Mouse (Mus musculus) cortical plate, adult 2 months (tissue): Measurements from ENCODE around the gene Mthfs. TPM values are rescaled to one million over a fixed set of nuclear protein-coding genes. Genes with fewer than 3 reads are reported as not detected.

Source experiments
- H3K27ac ChIP-seq: fragments of 200-500 bp; 2 replicates; pipeline ENCODE4 v1.5.1; 2012; ENCODE audit warnings: low read length, control low read depth, inconsistent platforms; ENCODE audit not compliant: insufficient read depth
- H3K4me1 ChIP-seq: fragments of 200-500 bp; 2 replicates; pipeline ENCODE4 v1.6.1; 2011; ENCODE audit warnings: low read length; ENCODE audit not compliant: control insufficient read depth, insufficient read depth
- H3K4me3 ChIP-seq: fragments of 200-500 bp; 2 replicates; pipeline ENCODE4 v1.5.1; 2011; ENCODE audit warnings: mild to moderate bottlenecking, low read length, control low read depth; ENCODE audit not compliant: insufficient read depth
- CTCF ChIP-seq: fragments of 200-500 bp; IDR thresholded peaks from 2 replicates; pipeline ENCODE4 v1.5.1; 2011; ENCODE audit warnings: mild to moderate bottlenecking, control low read depth, low read length; ENCODE audit not compliant: insufficient read depth; ENCODE audit errors: extremely low read depth
- POLR2A ChIP-seq: fragments of 200-500 bp; IDR thresholded peaks from 2 replicates; pipeline ENCODE4 v1.6.1; 2011; ENCODE audit warnings: mild to moderate bottlenecking, low read length, control low read depth; ENCODE audit not compliant: insufficient read depth; ENCODE audit errors: extremely low read depth
- polyA plus RNA-seq: library from polyadenylated mRNA; depleted of rRNA; stranded (reverse); fragments of >200 nt; gene quantifications from 2 replicates; pipeline ENCODE4 v1.2.3, GENCODE M21; 2012

Gene Mthfs
- polyA plus RNA-seq, 1 experiment: 14.3 TPM

GRCm38 (mm10) chr9:89267093-89267492, 56.6 kb downstream of the Mthfs start:
- no peak overlapping the region for H3K4me3 ChIP-seq
- no peaks in the 10 kb centered on the region for H3K4me1 ChIP-seq
- TF ChIP-seq CTCF (no peak), POLR2A (no peak)
- no peak overlapping the region for H3K27ac ChIP-seq

DNA sequence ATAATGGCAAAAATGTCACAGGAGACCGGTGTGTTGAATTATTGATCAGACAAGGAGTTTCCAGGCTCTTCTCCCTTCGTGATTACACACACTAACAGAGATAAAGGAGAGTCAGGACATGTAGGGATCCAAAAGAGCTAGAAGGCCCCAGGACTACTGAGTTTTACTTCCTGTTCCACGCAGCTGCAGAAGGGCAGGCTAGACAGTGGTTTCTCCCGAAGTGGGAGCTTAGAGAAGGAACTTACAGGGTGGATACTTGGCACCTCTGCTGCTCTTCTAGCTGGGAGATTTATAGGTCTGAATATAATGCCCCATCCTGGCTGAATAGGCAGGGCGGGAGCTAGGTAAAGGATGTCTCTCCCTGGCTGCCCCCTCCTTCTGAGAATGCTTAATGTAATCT, 57.1 kb downstream of the Mthfs start:
- Histone ChIP-seq H3K4me3 (no peak overlapping the region), H3K27ac (no peak overlapping the region), H3K4me1 (no peaks in the 10 kb centered on the region)
- TF ChIP-seq POLR2A (no peak), CTCF (no peak)

DNA sequence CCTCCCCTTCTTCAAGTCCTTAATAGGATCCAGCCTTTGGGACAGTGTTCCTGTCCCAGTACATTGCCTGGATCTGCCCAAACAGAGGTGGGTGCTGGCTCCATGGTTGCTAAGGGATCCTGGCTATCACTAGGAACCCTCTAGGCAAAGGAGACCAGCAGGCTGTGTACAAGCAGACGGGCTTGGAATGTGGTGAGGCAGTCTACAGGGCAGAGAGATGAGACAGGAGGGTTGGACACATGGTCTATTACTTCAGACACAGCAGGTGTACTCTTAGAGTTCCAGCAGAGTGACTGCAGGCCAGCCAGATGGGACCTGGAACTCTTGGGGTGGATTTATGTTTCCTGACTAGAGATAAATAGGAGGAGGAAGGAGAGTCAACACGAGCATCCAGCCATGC, 59.9 kb downstream of the Mthfs start:
- Histone ChIP-seq H3K27ac (no peak overlapping the region), H3K4me3 (no peak overlapping the region), H3K4me1 (no peaks in the 10 kb centered on the region)
- TF ChIP-seq CTCF (no peak), POLR2A (no peak)

DNA sequence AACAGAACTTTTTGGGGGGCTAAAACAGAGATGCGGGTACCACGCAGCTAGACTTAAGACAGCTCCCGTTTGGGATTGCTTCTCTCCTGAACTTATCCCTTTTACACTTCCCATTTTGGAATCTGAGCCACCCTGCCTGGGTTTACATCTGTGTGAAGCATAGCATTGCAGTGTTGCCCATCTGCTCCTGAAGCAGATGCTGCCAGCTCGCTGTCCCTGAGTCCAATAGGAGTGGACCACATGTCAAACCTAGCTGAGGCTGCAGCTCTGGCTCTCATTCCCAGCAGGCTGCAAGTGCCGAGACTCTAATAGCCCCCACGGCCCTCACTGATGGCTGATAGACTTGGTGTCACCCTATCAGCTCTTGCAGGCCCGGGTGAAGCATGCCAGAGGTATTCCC, 63.3 kb downstream of the Mthfs start:
- Histone ChIP-seq H3K4me1 (peaks cover 2% of the 10 kb centered on the region; the same call in 1 of the 2 replicates), H3K27ac (no peak overlapping the region), H3K4me3 (no peak overlapping the region)
- TF ChIP-seq CTCF: no peak
- TF ChIP-seq POLR2A: no peak

GRCm38 (mm10) chr9:89278207-89278606, 67.7 kb downstream of the Mthfs start:
- Histone ChIP-seq H3K4me3 (no peak overlapping the region), H3K4me1 (peaks cover 2% of the 10 kb centered on the region; the same call in 1 of the 2 replicates), H3K27ac (no peak overlapping the region)
- no peak for TF ChIP-seq POLR2A
- no peak for TF ChIP-seq CTCF

DNA sequence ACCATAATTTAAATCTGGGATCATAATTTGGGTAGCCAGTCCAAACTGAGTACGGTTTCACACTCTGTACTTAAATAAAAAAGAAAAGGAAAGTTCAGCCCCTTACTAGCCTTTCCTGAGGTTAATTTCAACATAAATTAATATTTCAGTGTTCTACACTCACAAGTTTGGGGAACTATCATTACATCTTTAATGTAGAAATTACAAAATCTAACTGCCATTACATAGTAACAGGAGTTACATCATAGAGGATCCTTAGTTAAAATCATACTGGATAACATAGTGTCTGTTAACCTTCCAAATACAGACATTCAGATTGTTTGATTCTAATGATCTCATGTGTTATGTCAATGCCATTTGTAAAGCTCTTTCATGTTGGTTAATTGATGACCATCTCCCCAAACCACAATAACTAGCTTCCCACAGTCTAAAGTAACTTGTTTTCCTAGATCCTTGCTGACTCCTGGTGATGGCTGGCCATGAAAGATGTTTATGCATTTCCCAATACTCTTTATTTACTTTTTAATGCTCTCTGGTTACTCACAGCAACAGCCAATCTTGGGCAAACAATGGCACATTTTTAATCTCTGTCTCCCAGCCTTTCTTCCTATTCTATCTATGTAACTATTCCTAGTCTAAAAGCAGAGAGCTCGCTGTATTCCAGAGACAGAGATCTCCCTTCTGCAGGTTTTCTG, 72.0 kb downstream of the Mthfs start:
- H3K4me1 ChIP-seq: peaks cover 2% of the 10 kb centered on the region; the same call in 1 of the 2 replicates
- TF ChIP-seq CTCF (no peak), POLR2A (no peak)
- no peak overlapping the region for H3K27ac ChIP-seq
- H3K4me3 ChIP-seq: no peak overlapping the region

- TF ChIP-seq CTCF: no peak
- no peak for TF ChIP-seq POLR2A
These were observed 77.6 kb downstream of the Mthfs start for GRCm38 (mm10) chr9:89288037-89288436.

GRCm38 (mm10) chr9:89293364-89293763, 82.9 kb downstream of the Mthfs start:
- H3K27ac ChIP-seq: no peak overlapping the region
- no peak for TF ChIP-seq POLR2A
- no peak for TF ChIP-seq CTCF
- no peak overlapping the region for H3K4me3 ChIP-seq
- no peaks in the 10 kb centered on the region for H3K4me1 ChIP-seq

More at GRCm38 (mm10) chr9:89288037-89288436, 77.6 kb downstream of the Mthfs start:
- no peak overlapping the region for H3K4me3 ChIP-seq
- H3K27ac ChIP-seq: no peak overlapping the region
- no peaks in the 10 kb centered on the region for H3K4me1 ChIP-seq

- Histone ChIP-seq H3K27ac (no peak overlapping the region), H3K4me1 (no peaks in the 10 kb centered on the region), H3K4me3 (no peak overlapping the region)
- TF ChIP-seq POLR2A (no peak), CTCF (no peak)
These were observed 83.6 kb downstream of the Mthfs start for GRCm38 (mm10) chr9:89294121-89294520.

GRCm38 (mm10) chr9:89305637-89306036, 95.2 kb downstream of the Mthfs start:
- Histone ChIP-seq H3K4me1 (no peaks in the 10 kb centered on the region), H3K4me3 (no peak overlapping the region), H3K27ac (no peak overlapping the region)
- TF ChIP-seq CTCF: no peak
- TF ChIP-seq POLR2A: no peak
